Mouse (Mus musculus): ENCODE data around the gene Nudt8. TPM values are rescaled to one million over a fixed set of nuclear protein-coding genes. Genes with fewer than 3 reads are reported as not detected.
"Not testable (repeated sequence)": the region's sequence is repeated elsewhere in the genome, so short reads cannot be mapped to it uniquely, and the experiment has no call there.

Nudt8 gene
- polyA plus RNA-seq, 1 experiment from 2014 or later: 20.8 TPM

DNA sequence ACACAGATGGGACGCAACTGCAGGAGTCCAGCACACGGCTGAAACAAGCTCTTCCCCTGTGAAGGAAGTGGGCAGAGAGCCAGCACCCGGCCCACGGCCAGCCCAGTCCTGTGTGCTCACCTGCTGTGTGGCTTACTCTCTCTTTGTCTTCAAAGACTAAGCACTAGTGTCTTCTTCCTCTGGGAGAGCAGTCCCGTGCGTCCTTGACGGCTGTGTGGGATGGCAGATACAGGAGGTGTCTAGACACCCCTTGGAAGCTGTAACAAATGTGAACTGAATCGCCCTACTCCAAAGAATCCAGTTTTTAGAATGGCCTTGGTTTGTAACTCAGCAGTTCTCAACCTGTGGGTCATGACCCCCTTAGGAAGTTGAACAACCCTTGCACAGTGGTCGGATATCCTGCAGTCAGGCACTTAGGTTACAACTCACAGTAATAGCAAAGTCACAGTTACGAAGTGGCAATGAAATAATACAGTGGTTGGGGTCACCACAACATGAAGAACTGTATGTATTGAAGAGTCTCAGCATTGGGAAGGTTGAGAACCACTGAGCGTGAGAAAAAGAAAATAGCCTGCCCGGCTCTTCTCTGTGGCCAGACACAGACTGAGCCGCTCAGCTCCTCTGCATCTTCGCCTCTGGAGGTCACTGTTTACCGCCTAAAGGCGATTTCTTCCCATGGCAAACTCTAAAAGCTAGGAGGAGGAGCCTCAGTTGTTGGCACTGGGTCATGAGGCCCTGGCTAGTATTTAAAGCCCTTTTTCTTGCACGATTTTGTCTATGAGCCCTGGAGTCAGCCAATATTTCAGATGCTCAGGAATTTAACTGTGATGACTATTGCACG is 18.6 kb downstream of the Nudt8 start:
- H3K27ac ChIP-seq: no peak overlapping the region
- no peak overlapping the region for H3K9ac ChIP-seq
- H3K36me3 ChIP-seq (replicated peaks): no peaks in the 10 kb centered on the region
- H3K4me3 ChIP-seq (replicated peaks): no peak overlapping the region
- no peaks in the 10 kb centered on the region for H3K9me3 ChIP-seq
- ATAC-seq (ENCODE audit: low FRiP score): 0 out of 2 replicates have a peak, but pooled peaks have one; percentile 71
- 37% methylated on average over 18 of the region's 18 CpGs for WGBS
- H3K27me3 ChIP-seq: peaks cover 5% of the 10 kb centered on the region; the same call in 1 of the 2 replicates
- no peak overlapping the region for H3K4me2 ChIP-seq
- peaks cover 3% of the 10 kb centered on the region; the same call in 1 of the 2 replicates for H3K4me1 ChIP-seq

DNA sequence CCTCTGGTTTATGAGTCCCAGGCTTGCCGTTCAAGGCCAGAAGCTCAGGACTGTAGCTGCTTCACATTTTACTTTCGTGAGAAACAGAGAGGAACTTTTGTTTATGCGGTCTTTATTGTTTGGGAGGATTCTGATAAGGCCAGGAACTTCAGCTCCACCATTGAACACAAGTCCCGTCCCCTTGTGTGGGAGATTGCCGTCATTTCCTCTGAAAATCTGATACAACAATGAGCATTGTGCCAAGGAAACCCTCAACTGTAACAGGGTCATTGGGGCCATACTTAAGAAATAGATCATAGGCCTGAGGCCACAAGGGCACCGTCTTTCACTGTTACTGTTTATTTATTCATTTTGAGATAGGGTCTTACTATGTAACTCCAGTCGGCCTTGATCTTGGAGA is 22.8 kb downstream of the Nudt8 start:
- no peaks in the 10 kb centered on the region for H3K27me3 ChIP-seq
- ATAC-seq (ENCODE audit: low FRiP score): no peak
- WGBS: 81% methylated on average over 7 of the region's 7 CpGs

DNA sequence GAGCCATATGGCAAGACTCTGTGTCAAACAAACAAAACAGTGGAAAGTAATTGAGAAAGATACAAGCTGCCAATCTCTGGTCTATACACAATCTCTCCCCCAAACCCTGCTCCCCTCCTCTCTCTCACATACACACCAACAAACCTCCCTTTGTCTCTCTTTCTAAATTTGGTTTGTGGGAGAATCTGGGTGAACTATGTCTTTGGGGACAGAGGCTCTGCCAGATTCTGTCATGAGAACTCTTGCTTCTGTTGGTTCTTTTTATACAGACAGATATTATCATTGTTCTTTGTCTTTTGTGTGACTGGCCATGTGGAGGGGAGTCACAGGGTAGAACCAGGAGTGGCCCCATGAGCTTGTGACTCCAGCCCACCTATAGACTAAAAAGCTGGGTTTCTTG is 27.2 kb downstream of the Nudt8 start:
- Histone ChIP-seq H3K27ac (no peak overlapping the region), H3K4me2 (no peak overlapping the region), H3K4me1 (no peaks in the 10 kb centered on the region), H3K4me3 (replicated peaks) (no peak overlapping the region), H3K36me3 (replicated peaks) (no peaks in the 10 kb centered on the region), H3K27me3 (no peaks in the 10 kb centered on the region), H3K9me3 (0 out of 2 replicates have a peak, but pooled peaks cover 5% of the 10 kb centered on the region), H3K9ac (no peak overlapping the region)
- ATAC-seq (ENCODE audit: low FRiP score): no peak

More for the DNA sequence above, 22.8 kb downstream of the Nudt8 start:
- Histone ChIP-seq H3K4me2 (no peak overlapping the region), H3K4me3 (replicated peaks) (no peak overlapping the region), H3K27ac (no peak overlapping the region), H3K9me3 (0 out of 2 replicates have a peak, but pooled peaks cover 5% of the 10 kb centered on the region), H3K4me1 (peaks cover 3% of the 10 kb centered on the region; the same call in 1 of the 2 replicates), H3K36me3 (replicated peaks) (no peaks in the 10 kb centered on the region), H3K9ac (no peak overlapping the region)

DNA sequence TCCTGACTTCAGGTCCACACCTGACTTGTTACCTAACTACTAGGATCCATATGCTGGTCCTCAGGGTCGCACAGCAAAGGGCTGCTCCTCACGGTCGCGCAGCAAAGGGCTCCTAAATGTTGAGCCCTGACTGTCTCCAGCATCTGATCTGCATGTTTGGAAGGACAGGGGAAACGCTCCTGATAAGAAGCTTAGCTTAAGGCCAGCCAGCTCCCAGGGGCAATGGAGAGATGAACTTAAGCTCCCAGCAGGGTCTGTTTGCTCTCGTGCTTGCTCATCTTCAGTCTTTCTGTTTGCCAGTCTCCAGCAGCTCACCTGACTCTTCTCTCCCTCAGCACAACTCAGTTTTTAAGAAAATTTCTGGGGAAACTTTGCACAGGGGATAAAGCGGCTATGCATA is 32.3 kb downstream of the Nudt8 start:
- no peak overlapping the region for H3K4me2 ChIP-seq
- no peak overlapping the region for H3K9ac ChIP-seq
- H3K27ac ChIP-seq: no peak overlapping the region
- H3K9me3 ChIP-seq: no peaks in the 10 kb centered on the region
- no peak overlapping the region for H3K4me3 ChIP-seq (replicated peaks)
- 55% methylated on average over 7 of the region's 7 CpGs for WGBS
- H3K27me3 ChIP-seq: no peaks in the 10 kb centered on the region
- H3K4me1 ChIP-seq: peaks cover 5% of the 10 kb centered on the region
- no peak for ATAC-seq (ENCODE audit: low FRiP score)
- no peaks in the 10 kb centered on the region; the same call in 1 of the 2 replicates for H3K36me3 ChIP-seq (replicated peaks)

DNA sequence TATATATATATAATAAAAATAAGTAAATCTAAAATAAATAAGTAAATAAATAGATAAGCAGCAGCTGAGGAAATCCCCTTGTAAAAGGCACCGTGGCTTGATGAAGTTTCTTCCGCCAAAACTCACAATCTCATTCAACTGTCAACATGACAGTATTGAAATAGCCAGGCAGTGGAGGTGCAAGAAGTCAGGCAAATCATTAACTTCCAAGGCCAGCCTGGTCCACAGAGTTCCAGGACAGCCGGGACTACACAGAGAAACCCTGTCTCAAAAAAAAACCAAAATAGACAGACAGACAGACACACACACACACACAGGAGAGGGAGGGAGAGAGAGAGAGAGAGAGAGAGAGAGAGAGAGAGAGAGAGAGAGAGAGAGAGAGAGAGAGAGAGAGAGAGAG is 32.9 kb downstream of the Nudt8 start:
- no peak overlapping the region for H3K9ac ChIP-seq
- H3K27me3 ChIP-seq: no peaks in the 10 kb centered on the region
- no peak overlapping the region for H3K4me2 ChIP-seq
- H3K27ac ChIP-seq: no peak overlapping the region
- no peaks in the 10 kb centered on the region for H3K9me3 ChIP-seq
- H3K36me3 ChIP-seq (replicated peaks): no peaks in the 10 kb centered on the region; the same call in 1 of the 2 replicates
- 85% methylated on average over 3 of the region's 3 CpGs for WGBS
- no peak for ATAC-seq (ENCODE audit: low FRiP score)
- no peak overlapping the region for H3K4me3 ChIP-seq (replicated peaks)
- H3K4me1 ChIP-seq: peaks cover 10% of the 10 kb centered on the region

DNA sequence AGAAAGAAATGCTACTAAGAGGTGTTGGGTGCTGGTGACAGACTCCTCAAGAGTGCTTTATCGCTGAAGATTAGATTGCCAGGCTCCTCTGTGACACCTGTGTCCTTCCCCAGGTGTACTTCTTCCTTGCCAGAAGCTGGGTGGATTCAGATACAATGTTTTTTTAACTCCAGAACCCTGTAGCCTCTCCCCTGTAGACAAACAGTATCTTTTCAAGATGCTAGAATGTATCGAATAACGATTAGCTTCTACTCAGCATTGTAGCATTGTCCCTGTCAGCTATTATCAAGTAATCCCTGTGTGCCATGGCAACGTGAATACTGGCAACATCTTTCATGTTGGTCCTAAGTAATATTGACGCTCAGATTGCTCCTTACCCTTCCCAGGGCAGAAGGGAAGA is 33.4 kb downstream of the Nudt8 start:
- no peak overlapping the region for H3K9ac ChIP-seq
- no peak for ATAC-seq (ENCODE audit: low FRiP score)
- no peak overlapping the region for H3K27ac ChIP-seq
- H3K27me3 ChIP-seq: no peaks in the 10 kb centered on the region
- H3K4me1 ChIP-seq: peaks cover 11% of the 10 kb centered on the region
- no peaks in the 10 kb centered on the region for H3K9me3 ChIP-seq
- H3K4me3 ChIP-seq (replicated peaks): no peak overlapping the region
- 63% methylated on average over 5 of the region's 5 CpGs for WGBS
- H3K36me3 ChIP-seq (replicated peaks): no peaks in the 10 kb centered on the region; the same call in 1 of the 2 replicates
- H3K4me2 ChIP-seq: no peak overlapping the region

DNA sequence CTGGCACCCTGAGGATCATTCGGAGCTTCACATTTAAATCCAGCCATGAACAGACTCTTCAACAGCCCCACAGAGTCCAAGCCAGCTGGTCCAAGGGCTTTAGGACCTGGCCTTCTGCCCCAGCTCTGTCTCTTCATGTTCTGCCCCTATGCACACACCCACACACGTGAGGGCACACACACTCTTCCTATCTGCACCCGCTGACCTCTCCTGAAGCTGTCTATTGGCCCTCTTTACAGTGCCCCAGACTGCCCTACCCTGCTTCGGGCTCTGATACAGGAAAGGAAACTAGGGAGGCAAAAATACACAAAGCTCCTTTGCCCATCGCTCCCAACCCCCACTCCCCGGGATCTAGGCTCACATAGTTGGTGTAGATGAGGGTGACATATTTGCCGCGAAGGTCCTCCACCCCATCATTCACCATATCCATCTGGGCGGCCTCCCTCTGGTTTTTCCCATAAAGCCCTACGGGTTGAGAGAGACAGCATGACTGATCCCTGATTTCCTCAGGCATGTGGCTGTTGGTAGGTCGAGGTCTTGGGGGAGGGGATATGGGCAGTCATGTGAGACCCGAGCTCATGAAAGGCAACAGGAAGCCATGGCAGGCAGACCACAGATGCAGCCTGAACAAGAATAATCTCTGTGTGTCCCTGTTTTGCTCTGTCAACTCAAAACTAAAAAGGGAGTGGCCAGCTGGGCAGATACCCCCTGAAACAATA is 36.1 kb downstream of the Nudt8 start:
- H3K27ac ChIP-seq: no peak overlapping the region
- H3K4me2 ChIP-seq: no peak overlapping the region; the same call in 1 of the 2 replicates
- WGBS: 84% methylated on average over 12 of the region's 12 CpGs
- H3K36me3 ChIP-seq (replicated peaks): no peaks in the 10 kb centered on the region; the same call in 1 of the 2 replicates
- H3K27me3 ChIP-seq: no peaks in the 10 kb centered on the region
- no peaks in the 10 kb centered on the region for H3K9me3 ChIP-seq
- H3K4me1 ChIP-seq: peaks cover 11% of the 10 kb centered on the region
- H3K9ac ChIP-seq: no peak overlapping the region
- no peak; the same call in 1 of the 2 replicates for ATAC-seq (ENCODE audit: low FRiP score)
- no peak overlapping the region for H3K4me3 ChIP-seq (replicated peaks)

DNA sequence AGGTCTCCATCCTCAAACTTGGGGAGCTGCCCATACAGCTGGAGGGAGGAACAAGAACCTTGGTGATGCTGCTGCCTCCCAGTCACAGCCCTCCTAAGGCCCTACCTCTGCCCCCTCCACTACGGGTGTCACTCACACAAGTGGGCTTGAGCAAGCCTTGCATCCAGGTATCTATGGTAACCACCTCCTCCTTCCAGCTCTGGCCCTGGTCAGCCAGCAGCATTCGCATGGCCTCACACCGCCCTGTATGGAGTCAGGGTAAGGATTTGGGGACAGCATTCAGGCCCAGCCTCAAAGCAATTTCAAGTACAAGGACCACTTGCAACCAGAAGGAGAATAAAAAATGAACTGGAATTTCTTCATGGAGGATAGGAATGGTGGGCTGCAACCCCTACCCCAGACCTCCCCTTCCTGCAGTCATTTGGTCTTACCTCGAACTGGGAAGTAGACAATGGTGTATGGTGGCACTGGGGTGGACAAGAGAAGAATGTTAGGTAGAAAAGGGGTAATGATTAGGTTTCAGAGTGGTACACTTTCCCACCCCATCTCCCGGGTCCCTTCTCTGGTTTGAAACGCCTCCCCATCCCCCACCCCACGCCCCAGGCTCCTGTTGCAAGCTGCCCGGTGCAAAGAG is 36.9 kb downstream of the Nudt8 start:
- H3K27me3 ChIP-seq; H3K36me3 ChIP-seq (replicated peaks); H3K9me3 ChIP-seq: not testable (repeated sequence)
- WGBS: 33% methylated on average over 8 of the region's 8 CpGs
- Histone ChIP-seq H3K4me2 (peak overlapping the region; percentile 71), H3K4me1 (peaks cover 11% of the 10 kb centered on the region), H3K9ac (peak overlapping the region; percentile 72), H3K4me3 (replicated peaks) (peak overlapping the region; percentile 62), H3K27ac (0 out of 2 replicates have a peak overlapping the region, but pooled peaks have one; percentile 65)
- peak; percentile 73 for ATAC-seq (ENCODE audit: low FRiP score)

DNA sequence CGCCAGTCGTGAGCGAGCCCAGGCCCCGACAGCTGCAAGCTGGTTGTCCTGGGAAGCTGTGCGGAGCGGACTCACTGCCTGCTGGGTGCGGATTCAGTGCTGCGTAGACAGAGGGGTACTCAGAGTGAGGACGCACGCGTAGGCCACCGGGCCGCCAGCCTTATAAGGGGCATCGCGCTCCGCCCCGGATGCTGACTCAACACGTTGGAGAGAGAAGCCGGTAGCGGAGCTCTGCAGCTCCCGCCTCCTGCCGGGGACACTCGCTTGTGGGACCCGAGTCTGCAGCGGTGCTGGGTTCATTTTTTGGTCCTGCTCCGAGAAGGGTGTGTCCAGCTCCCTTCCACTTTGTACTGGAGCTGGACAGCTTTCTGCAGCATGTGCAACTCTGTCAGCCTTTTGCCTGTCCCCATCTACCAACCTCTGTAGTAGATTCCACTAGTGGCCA is 37.4 kb downstream of the Nudt8 start, which contains the start of gene Gstp1:
Gstp1 (minus strand) TSS at position 198 of the 445 bp plus-strand sequence.
- 0% methylated on average over 26 of the region's 26 CpGs for WGBS
- peak within 1 kb of the TSS; percentile 72 for H3K9ac ChIP-seq
- peaks cover 11% of the 10 kb centered on the region for H3K4me1 ChIP-seq
- peak within 1 kb of the TSS; percentile 71 for H3K4me2 ChIP-seq
- H3K27ac ChIP-seq: 0 out of 2 replicates have a peak within 1 kb of the TSS, but pooled peaks have one; percentile 65
- no peaks in the 10 kb centered on the region; the same call in 1 of the 2 replicates for H3K36me3 ChIP-seq (replicated peaks)
- peak; percentile 87 for ATAC-seq (ENCODE audit: low FRiP score)
- H3K9me3 ChIP-seq: no peaks in the 10 kb centered on the region
- peak within 1 kb of the TSS; percentile 62 for H3K4me3 ChIP-seq (replicated peaks)
- H3K27me3 ChIP-seq: no peaks in the 10 kb centered on the region

DNA sequence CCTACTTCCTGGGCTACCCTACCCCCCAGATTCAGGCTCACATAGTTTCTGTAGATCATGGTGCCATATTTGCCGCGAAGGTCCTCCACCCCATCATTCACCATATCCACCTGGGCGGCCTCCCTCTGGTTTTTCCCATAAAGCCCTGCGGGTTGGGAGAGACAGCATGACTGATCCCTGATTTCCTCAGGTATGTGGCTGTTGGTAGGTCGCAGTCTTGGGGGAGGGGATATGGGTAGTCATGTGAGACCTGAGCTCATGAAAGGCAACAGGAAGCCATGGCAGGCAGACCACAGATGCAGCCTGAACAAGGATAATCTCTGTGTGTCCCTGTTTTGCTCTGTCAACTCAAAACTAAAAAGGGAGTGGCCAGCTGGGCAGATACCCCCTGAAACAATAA is 40.6 kb downstream of the Nudt8 start:
- H3K4me3 ChIP-seq (replicated peaks); H3K36me3 ChIP-seq (replicated peaks); H3K27ac ChIP-seq; H3K9me3 ChIP-seq; H3K27me3 ChIP-seq; ATAC-seq (ENCODE audit: low FRiP score); H3K9ac ChIP-seq; H3K4me2 ChIP-seq: not testable (repeated sequence)
- 89% methylated on average over 5 of the region's 5 CpGs for WGBS
- H3K4me1 ChIP-seq: peaks cover 11% of the 10 kb centered on the region

DNA sequence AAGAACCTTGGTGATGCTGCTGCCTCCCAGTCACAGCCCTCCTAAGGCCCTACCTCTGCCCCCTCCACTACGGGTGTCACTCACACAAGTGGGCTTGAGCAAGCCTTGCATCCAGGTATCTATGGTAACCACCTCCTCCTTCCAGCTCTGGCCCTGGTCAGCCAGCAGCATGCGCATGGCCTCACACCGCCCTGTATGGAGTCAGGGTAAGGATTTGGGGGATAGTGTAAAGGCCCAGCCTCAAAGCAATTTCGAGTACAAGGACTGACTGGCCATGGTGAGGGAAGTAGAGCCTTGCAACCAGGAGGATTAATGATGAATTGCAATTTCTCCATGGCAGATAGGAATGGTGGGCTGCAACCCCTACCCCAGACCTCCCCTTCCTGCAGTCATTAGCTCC is 41.1 kb downstream of the Nudt8 start:
- 82% methylated on average over 3 of the region's 4 CpGs for WGBS
- not testable (repeated sequence) for H3K27ac ChIP-seq; H3K4me2 ChIP-seq; H3K36me3 ChIP-seq (replicated peaks); H3K27me3 ChIP-seq; H3K9ac ChIP-seq; H3K4me3 ChIP-seq (replicated peaks); H3K9me3 ChIP-seq; ATAC-seq (ENCODE audit: low FRiP score)
- H3K4me1 ChIP-seq: peaks cover 11% of the 10 kb centered on the region

DNA sequence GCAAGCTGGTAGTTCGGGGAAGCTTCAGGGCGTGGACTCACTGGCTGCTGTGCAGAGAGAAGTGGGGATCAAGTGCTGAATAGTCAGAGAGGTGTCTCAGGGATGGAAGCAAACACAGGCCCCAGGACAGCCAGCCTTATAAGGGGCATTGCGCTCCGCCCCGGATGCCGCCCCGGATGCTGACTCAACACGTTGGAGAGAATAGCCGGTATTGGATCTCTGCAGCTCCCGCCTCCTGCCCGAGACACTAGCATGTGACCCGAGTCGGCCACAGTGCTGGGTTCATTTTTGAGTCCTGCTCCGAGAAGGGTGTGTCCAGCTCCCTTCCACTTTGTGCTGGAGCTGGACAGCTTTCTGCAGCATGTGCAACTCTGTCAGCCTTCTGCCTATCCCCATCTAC is 41.7 kb downstream of the Nudt8 start:
- Histone ChIP-seq H3K36me3 (replicated peaks) (no peaks in the 10 kb centered on the region), H3K4me2 (no peak overlapping the region), H3K4me1 (peaks cover 11% of the 10 kb centered on the region; the same call in 1 of the 2 replicates), H3K9ac (no peak overlapping the region), H3K27ac (no peak overlapping the region), H3K9me3 (no peaks in the 10 kb centered on the region), H3K4me3 (replicated peaks) (no peak overlapping the region), H3K27me3 (no peaks in the 10 kb centered on the region)
- no peak for ATAC-seq (ENCODE audit: low FRiP score)
- 71% methylated on average over 14 of the region's 14 CpGs for WGBS

All from forebrain, embryonic 12.5 days (tissue).